Mouse (Mus musculus) ES-E14 (cell line): ENCODE data around the gene Hfe. TPM values are rescaled to one million over a fixed set of nuclear protein-coding genes. Genes with fewer than 3 reads are reported as not detected.
"Not testable (repeated sequence)": the region's sequence is repeated elsewhere in the genome, so short reads cannot be mapped to it uniquely, and the experiment has no call there.

ENCODE experiments used
- DNase-seq: peaks from one replicate; pipeline ENCODE4 v3.0.0-alpha.2; 2013; ENCODE audit warnings: low read depth, low spot score
- H3K27ac ChIP-seq: 2 replicates; pipeline ENCODE4 v1.5.1; 2012; ENCODE audit warnings: low read depth, mild to moderate bottlenecking, low read length, moderate library complexity, mixed read lengths; ENCODE audit not compliant: poor library complexity, insufficient read depth, severe bottlenecking
- H3K36me3 ChIP-seq: 2 replicates; pipeline ENCODE4 v1.6.1; 2012; ENCODE audit warnings: mild to moderate bottlenecking, low read length, moderate library complexity, mixed read lengths; ENCODE audit not compliant: control insufficient read depth, poor library complexity, insufficient read depth, severe bottlenecking
- H3K4me1 ChIP-seq, 2 experiments: fragments of 150-350 bp in 1 of 2; sonication (generic) in 1 of 2; 2 replicates each; pipeline ENCODE4 v1.6.1; 2012; ENCODE audit warnings: low read length in 2 of 2, mild to moderate bottlenecking in 1 of 2, mixed read lengths in 1 of 2; ENCODE audit not compliant: control insufficient read depth in 2 of 2, insufficient read depth in 2 of 2, poor library complexity in 1 of 2
- H3K4me3 ChIP-seq, 2 experiments: fragments of 150-350 bp in 1 of 2; sonication (generic) in 1 of 2; 2 replicates each; pipeline ENCODE4 v1.5.1; 2012; ENCODE audit warnings: low read length in 2 of 2, low read depth in 1 of 2, mild to moderate bottlenecking in 1 of 2, mixed read lengths in 1 of 2; ENCODE audit not compliant: insufficient read depth in 1 of 2, poor library complexity in 1 of 2, severe bottlenecking in 1 of 2
- H3K9ac ChIP-seq: 2 replicates; pipeline ENCODE4 v1.6.1; 2012; ENCODE audit warnings: low read depth, mild to moderate bottlenecking, low read length, mixed read lengths; ENCODE audit not compliant: poor library complexity, insufficient read depth, severe bottlenecking
- H3K9me3 ChIP-seq: fragments of 150-350 bp; sonication (generic); 2 replicates; pipeline ENCODE4 v1.6.1; 2012; ENCODE audit warnings: low read depth, mild to moderate bottlenecking, low read length; ENCODE audit not compliant: control insufficient read depth, insufficient read depth
- CHD2 ChIP-seq: IDR thresholded peaks from 2 replicates; pipeline ENCODE4 v1.6.1; 2014; ENCODE audit warnings: mild to moderate bottlenecking, low read depth, low read length, inconsistent platforms
- HCFC1 ChIP-seq: IDR thresholded peaks from 2 replicates; pipeline ENCODE4 v1.6.1; 2012; ENCODE audit warnings: low read length, inconsistent platforms, borderline replicate concordance; ENCODE audit not compliant: insufficient read depth
- MAFK ChIP-seq: IDR thresholded peaks from 2 replicates; pipeline ENCODE4 v1.6.1; 2014; ENCODE audit warnings: mild to moderate bottlenecking, low read depth, low read length, inconsistent platforms; ENCODE audit not compliant: insufficient read depth
- ZC3H11A ChIP-seq: IDR thresholded peaks from 2 replicates; pipeline ENCODE4 v1.6.1; 2012; ENCODE audit warnings: low read depth, mild to moderate bottlenecking, inconsistent platforms, low read length, borderline replicate concordance
- ZNF384 ChIP-seq: IDR thresholded peaks from 2 replicates; pipeline ENCODE4 v1.6.1; 2012; ENCODE audit warnings: low read depth, low read length, inconsistent platforms
- in situ Hi-C, 2 experiments: fragments of 600-800 bp; cut with MboI; formaldehyde crosslinking; loops; one replicate each; pipeline ENCODE4 v1.15.1; 2025; ENCODE audit warnings: low sequenced_read_pairs in 2 of 2, inconsistent platforms in 1 of 2; ENCODE audit not compliant: unreplicated experiment in 2 of 2
- total RNA-seq: library from RNA; depleted of rRNA; stranded (reverse); fragments of 300-350 nt; gene quantifications from 2 replicates; pipeline ENCODE4 v1.2.3, GENCODE M21; 2012

The Hfe gene
- total RNA-seq, 1 experiment: 1.5 TPM

GRCm38 (mm10) chr13:23725213-23725612, 14.6 kb upstream of the Hfe start:
- no peaks in the 10 kb centered on the region for H3K36me3 ChIP-seq
- DNase-seq: no peak
- no peaks in the 10 kb centered on the region for H3K9me3 ChIP-seq
- H3K27ac ChIP-seq: no peak overlapping the region
- in situ Hi-C loops: no loop called here
- no peak overlapping the region for H3K4me3 ChIP-seq
- no peak overlapping the region for H3K9ac ChIP-seq
- TF ChIP-seq HCFC1 (no peak), ZNF384 (no peak), ZC3H11A (no peak), MAFK (no peak), CHD2 (no peak)
- no peaks in the 10 kb centered on the region for H3K4me1 ChIP-seq

- Histone ChIP-seq H3K36me3 (no peaks in the 10 kb centered on the region), H3K4me1 (no peaks in the 10 kb centered on the region), H3K9me3 (no peaks in the 10 kb centered on the region), H3K4me3 (no peak overlapping the region), H3K27ac (no peak overlapping the region), H3K9ac (no peak overlapping the region)
- DNase-seq: no peak
- TF ChIP-seq MAFK (no peak), ZC3H11A (no peak), HCFC1 (no peak), CHD2 (no peak), ZNF384 (no peak)
- in situ Hi-C loops: no loop called here
Measured at GRCm38 (mm10) chr13:23724239-23724638, 13.6 kb upstream of the Hfe start.

- in situ Hi-C loops, H3K9ac ChIP-seq, H3K9me3 ChIP-seq, H3K36me3 ChIP-seq, H3K27ac ChIP-seq, H3K4me3 ChIP-seq, H3K4me1 ChIP-seq, DNase-seq: not testable (repeated sequence)
Measured at GRCm38 (mm10) chr13:23717593-23718245, 7.1 kb upstream of the Hfe start.

- H3K4me1 ChIP-seq: no peaks in the 10 kb centered on the region; a peak in 1 of 4 replicates
- TF ChIP-seq MAFK (no peak), ZC3H11A (no peak), HCFC1 (no peak), ZNF384 (no peak), CHD2 (no peak)
- no peak overlapping the region for H3K27ac ChIP-seq
- H3K36me3 ChIP-seq: no peaks in the 10 kb centered on the region
- no peak overlapping the region for H3K9ac ChIP-seq
- no peak overlapping the region for H3K4me3 ChIP-seq
- no peaks in the 10 kb centered on the region for H3K9me3 ChIP-seq
- in situ Hi-C loops: no loop called here
- no peak for DNase-seq
Measured at GRCm38 (mm10) chr13:23717176-23717575, 6.5 kb upstream of the Hfe start.

GRCm38 (mm10) chr13:23716261-23717042, 5.8 kb upstream of the Hfe start:
- no peaks in the 10 kb centered on the region for H3K9me3 ChIP-seq
- H3K4me1 ChIP-seq: no peaks in the 10 kb centered on the region; a peak in 1 of 4 replicates
- no peak overlapping the region for H3K27ac ChIP-seq
- in situ Hi-C loops: no loop called here
- H3K9ac ChIP-seq: no peak overlapping the region
- no peak for DNase-seq
- H3K4me3 ChIP-seq: no peak overlapping the region
- TF ChIP-seq HCFC1 (no peak), ZNF384 (no peak), ZC3H11A (no peak), CHD2 (no peak), MAFK (no peak)
- no peaks in the 10 kb centered on the region for H3K36me3 ChIP-seq
